Mouse (Mus musculus) lung, embryonic 15.5 days (tissue): ENCODE measurements around the gene Shb. TPM values are rescaled to one million over a fixed set of nuclear protein-coding genes. Genes with fewer than 3 reads are reported as not detected.
A peak's percentile ranks its signal among the peaks of the same experiment; 100 is the strongest.

Source experiments
- ATAC-seq: fragments of 200-750 bp; cut with Nextera tagmentation; 2 replicates; pipeline ENCODE4 v1.8.0; 2017; ENCODE audit warnings: moderate number of reproducible peaks, borderline replicate concordance; ENCODE audit not compliant: low FRiP score, low TSS enrichment; ENCODE audit errors: extremely low read depth
- H3K27ac ChIP-seq: fragments of 300-500 bp; sonication (generic); 2 replicates; pipeline ENCODE4 v1.5.1; 2015; ENCODE audit warnings: moderate library complexity, mild to moderate bottlenecking, inconsistent platforms
- H3K27me3 ChIP-seq: fragments of 300-500 bp; sonication (generic); 2 replicates; pipeline ENCODE4 v1.6.1; 2015; ENCODE audit warnings: inconsistent platforms
- H3K36me3 ChIP-seq: fragments of 300-500 bp; sonication (generic); 2 replicates; pipeline ENCODE4 v1.6.1; 2015; ENCODE audit warnings: inconsistent platforms
- H3K4me1 ChIP-seq: fragments of 300-500 bp; sonication (generic); 2 replicates; pipeline ENCODE4 v1.6.1; 2015; ENCODE audit warnings: inconsistent platforms
- H3K4me2 ChIP-seq: fragments of 300-500 bp; sonication (generic); 2 replicates; pipeline ENCODE4 v1.6.1; 2015; ENCODE audit warnings: inconsistent platforms, mild to moderate bottlenecking, moderate library complexity
- H3K4me3 ChIP-seq: fragments of 300-500 bp; sonication (generic); 2 replicates; pipeline ENCODE4 v1.5.1; 2015; ENCODE audit warnings: mild to moderate bottlenecking, inconsistent platforms
- H3K9ac ChIP-seq: fragments of 300-500 bp; sonication (generic); 2 replicates; pipeline ENCODE4 v1.6.1; 2015; ENCODE audit warnings: inconsistent platforms
- H3K9me3 ChIP-seq: fragments of 300-500 bp; sonication (generic); 2 replicates; pipeline ENCODE4 v1.6.1; 2016; ENCODE audit warnings: inconsistent platforms
- WGBS: fragments of 180-500 bp; shearing (Covaris S2); methylation state at CpG from one replicate; pipeline ENCODE4 v1.1.7; 2015; 5-methylcytosine and 5-hydroxymethylcytosine counted together
- polyA plus RNA-seq: library from polyadenylated mRNA; unstranded; fragments of >200 nt; fragmentation: Nextera tagmentation; extraction: Ambion mirVana; gene quantifications from 2 replicates; pipeline ENCODE4 v1.2.1, GENCODE M21; 2015

Shb gene
- polyA plus RNA-seq, 1 experiment from 2014 or later, result 13.5 TPM

DNA sequence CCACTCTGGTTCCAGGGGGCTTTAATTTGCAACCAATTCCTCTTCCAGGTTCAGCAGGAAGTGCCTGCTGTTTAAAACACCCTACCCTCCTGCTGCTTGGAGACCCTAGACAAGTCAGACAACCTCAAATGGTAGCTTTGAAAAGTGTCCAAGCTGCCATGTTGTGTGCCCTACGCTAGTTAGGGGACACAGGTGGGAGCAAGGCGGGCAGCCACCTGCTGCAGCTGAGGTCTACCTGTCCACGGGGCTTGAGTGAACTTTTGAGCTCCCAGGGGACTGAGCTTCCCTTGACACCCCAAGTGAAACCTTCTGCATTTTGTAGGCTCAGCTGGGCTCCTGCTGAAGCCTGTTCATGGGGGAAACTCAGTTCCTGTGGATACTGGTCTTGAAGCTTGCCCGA is 58.1 kb downstream of the Shb start:
- Histone ChIP-seq H3K4me3 (no peak overlapping the region), H3K4me2 (no peak overlapping the region), H3K27me3 (no peaks in the 10 kb centered on the region), H3K27ac (peak overlapping the region; percentile 86), H3K4me1 (peaks cover 76% of the 10 kb centered on the region), H3K36me3 (no peaks in the 10 kb centered on the region), H3K9me3 (no peaks in the 10 kb centered on the region), H3K9ac (no peak overlapping the region)
- ATAC-seq, result no peak
- 91% methylated on average over 4 of the region's 4 CpGs for WGBS

GRCm38 (mm10) chr4:45473129-45473528 is 59.1 kb downstream of the Shb start:
- 2% methylated on average over 11 of the region's 11 CpGs for WGBS
- Histone ChIP-seq H3K27me3 (no peaks in the 10 kb centered on the region), H3K4me1 (peaks cover 76% of the 10 kb centered on the region), H3K4me3 (no peak overlapping the region), H3K27ac (peak overlapping the region; percentile 86), H3K4me2 (peak overlapping the region; percentile 36), H3K9ac (peak overlapping the region; percentile 11; the same call in 1 of the 2 replicates), H3K36me3 (no peaks in the 10 kb centered on the region), H3K9me3 (no peaks in the 10 kb centered on the region)
- ATAC-seq, result peak; percentile 86

- peak overlapping the region; percentile 11; the same call in 1 of the 2 replicates for H3K9ac ChIP-seq
- peaks cover 76% of the 10 kb centered on the region for H3K4me1 ChIP-seq
- H3K4me3 ChIP-seq, result no peak overlapping the region
- no peaks in the 10 kb centered on the region for H3K27me3 ChIP-seq
- H3K4me2 ChIP-seq, result peak overlapping the region; percentile 36
- H3K36me3 ChIP-seq, result no peaks in the 10 kb centered on the region
- 21% methylated on average over 6 of the region's 6 CpGs for WGBS
- H3K9me3 ChIP-seq, result no peaks in the 10 kb centered on the region
- H3K27ac ChIP-seq, result peak overlapping the region; percentile 86
- ATAC-seq, result peak; percentile 77; the same call in 1 of the 2 replicates
These were observed 59.6 kb downstream of the Shb start for GRCm38 (mm10) chr4:45472706-45473105.

- Histone ChIP-seq H3K27ac (peak overlapping the region; percentile 86), H3K4me2 (peak overlapping the region; percentile 36), H3K27me3 (no peaks in the 10 kb centered on the region), H3K36me3 (no peaks in the 10 kb centered on the region), H3K4me1 (peaks cover 81% of the 10 kb centered on the region), H3K9me3 (no peaks in the 10 kb centered on the region), H3K9ac (peak overlapping the region; percentile 3; the same call in 1 of the 2 replicates), H3K4me3 (no peak overlapping the region)
- 22% methylated on average over 11 of the region's 11 CpGs for WGBS
- ATAC-seq, result peak; percentile 48
These were observed 60.4 kb downstream of the Shb start for GRCm38 (mm10) chr4:45471654-45472556.

DNA sequence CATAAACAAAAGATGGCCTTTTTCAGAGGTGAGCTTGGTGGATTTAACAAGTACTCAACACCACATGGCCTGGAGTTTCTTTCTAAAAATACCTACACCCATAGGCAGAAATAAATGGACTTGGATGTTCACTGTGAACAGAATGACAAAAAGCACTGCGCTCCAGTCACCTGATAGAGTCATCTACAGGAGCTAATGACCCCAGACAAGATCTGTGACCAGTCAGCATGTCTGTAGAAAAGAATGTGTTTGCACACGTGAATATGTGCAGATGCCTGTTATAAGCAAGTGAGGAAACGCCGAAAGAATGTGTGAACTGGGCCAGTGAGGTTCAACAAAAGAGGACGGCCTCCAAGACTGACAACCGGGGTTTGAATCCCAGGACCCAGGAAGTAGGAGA is 63.2 kb downstream of the Shb start:
- Histone ChIP-seq H3K36me3 (no peaks in the 10 kb centered on the region), H3K27me3 (no peaks in the 10 kb centered on the region), H3K9me3 (no peaks in the 10 kb centered on the region), H3K9ac (no peak overlapping the region), H3K4me2 (no peak overlapping the region), H3K4me1 (peaks cover 68% of the 10 kb centered on the region), H3K27ac (no peak overlapping the region), H3K4me3 (no peak overlapping the region)
- no peak for ATAC-seq
- WGBS, result 37% methylated on average over 6 of the region's 6 CpGs

GRCm38 (mm10) chr4:45468507-45468906 is 63.8 kb downstream of the Shb start:
- no peaks in the 10 kb centered on the region for H3K27me3 ChIP-seq
- no peak for ATAC-seq
- no peak overlapping the region for H3K4me2 ChIP-seq
- H3K4me3 ChIP-seq, result no peak overlapping the region
- H3K9me3 ChIP-seq, result no peaks in the 10 kb centered on the region
- no peak overlapping the region for H3K9ac ChIP-seq
- H3K4me1 ChIP-seq, result peaks cover 63% of the 10 kb centered on the region
- peak overlapping the region; percentile 31; the same call in 1 of the 2 replicates for H3K27ac ChIP-seq
- no peaks in the 10 kb centered on the region for H3K36me3 ChIP-seq
- WGBS, result 53% methylated on average over 6 of the region's 6 CpGs

DNA sequence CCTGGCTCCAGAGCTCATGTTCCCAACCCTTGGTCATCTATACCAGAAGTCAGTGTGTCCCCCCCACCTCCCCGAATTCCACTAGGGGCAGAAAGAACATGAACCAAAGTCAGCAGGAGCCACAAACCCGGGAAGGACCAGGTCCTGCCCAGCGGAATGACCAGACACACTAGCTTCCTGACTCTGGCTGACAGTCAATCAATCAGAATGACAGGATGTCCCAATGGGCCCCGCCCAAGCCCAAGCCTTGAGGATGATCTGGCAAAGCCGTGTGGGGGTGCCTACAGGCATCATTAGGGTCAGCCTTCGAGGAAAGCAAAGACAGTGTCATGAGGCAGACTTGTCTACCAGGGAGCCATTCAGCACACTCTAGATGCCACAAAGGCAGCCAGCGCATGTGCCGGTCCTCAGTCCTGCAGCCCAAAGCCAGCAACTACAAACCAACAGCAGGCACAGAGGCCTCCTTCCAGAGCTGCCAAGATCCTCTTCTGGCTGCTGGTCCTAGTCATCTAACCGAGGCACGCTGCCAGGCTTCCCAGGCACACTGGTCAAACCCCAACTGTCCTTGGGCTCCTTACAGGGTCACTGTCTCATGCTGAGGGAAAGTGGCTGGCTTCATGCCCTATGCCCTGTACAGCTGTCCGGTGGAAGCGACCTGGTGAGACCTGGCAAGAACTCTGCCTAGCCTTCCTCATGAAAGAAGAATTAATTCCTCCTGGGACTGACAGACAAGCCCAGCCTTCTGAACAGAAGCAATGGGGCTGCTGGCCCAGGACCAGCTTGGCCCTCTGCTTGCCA is 65.0 kb downstream of the Shb start:
- no peaks in the 10 kb centered on the region for H3K9me3 ChIP-seq
- no peak overlapping the region for H3K9ac ChIP-seq
- H3K4me1 ChIP-seq, result peaks cover 61% of the 10 kb centered on the region
- no peaks in the 10 kb centered on the region for H3K36me3 ChIP-seq
- no peak overlapping the region for H3K4me2 ChIP-seq
- whole genome bisulfite sequencing, result 53% methylated on average over 12 of the region's 12 CpGs
- ATAC-seq, result no peak
- H3K27me3 ChIP-seq, result no peaks in the 10 kb centered on the region
- no peak overlapping the region for H3K4me3 ChIP-seq
- H3K27ac ChIP-seq, result peak overlapping the region; percentile 17; the same call in 1 of the 2 replicates

- no peak for ATAC-seq
- Histone ChIP-seq H3K9ac (no peak overlapping the region), H3K4me1 (peaks cover 57% of the 10 kb centered on the region), H3K4me3 (no peak overlapping the region), H3K4me2 (no peak overlapping the region), H3K27ac (no peak overlapping the region), H3K9me3 (no peaks in the 10 kb centered on the region), H3K36me3 (no peaks in the 10 kb centered on the region), H3K27me3 (no peaks in the 10 kb centered on the region)
- 82% methylated on average over 9 of the region's 9 CpGs for WGBS
These were observed 67.3 kb downstream of the Shb start for GRCm38 (mm10) chr4:45464941-45465340.

GRCm38 (mm10) chr4:45464528-45464927 is 67.7 kb downstream of the Shb start:
- Histone ChIP-seq H3K4me1 (peaks cover 61% of the 10 kb centered on the region), H3K36me3 (no peaks in the 10 kb centered on the region), H3K4me3 (no peak overlapping the region), H3K27ac (no peak overlapping the region), H3K27me3 (no peaks in the 10 kb centered on the region), H3K9ac (no peak overlapping the region), H3K9me3 (no peaks in the 10 kb centered on the region), H3K4me2 (no peak overlapping the region)
- no peak for ATAC-seq
- 70% methylated on average over 12 of the region's 12 CpGs for WGBS

DNA sequence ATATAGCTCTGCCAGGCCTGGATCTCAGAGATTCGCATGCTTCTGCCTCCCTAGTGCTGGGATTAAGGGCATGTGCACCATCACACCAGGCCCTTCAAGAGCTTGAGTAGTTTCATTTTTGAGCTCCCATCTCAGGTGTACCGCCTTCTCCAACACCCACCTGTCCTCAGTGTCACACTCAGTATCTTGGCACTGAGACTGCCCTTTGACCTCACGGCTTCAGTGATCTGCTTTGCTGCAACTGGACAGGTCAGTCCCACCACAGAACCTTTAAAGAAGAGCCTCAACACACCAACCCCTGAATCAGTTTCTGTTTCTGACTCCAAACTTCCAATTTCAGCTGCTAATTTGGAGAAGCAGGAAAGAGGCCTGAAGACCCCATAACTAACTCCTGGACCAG is 68.1 kb downstream of the Shb start:
- Histone ChIP-seq H3K27me3 (no peaks in the 10 kb centered on the region), H3K4me3 (no peak overlapping the region), H3K9me3 (no peaks in the 10 kb centered on the region), H3K27ac (no peak overlapping the region), H3K4me1 (peaks cover 62% of the 10 kb centered on the region), H3K9ac (no peak overlapping the region), H3K4me2 (no peak overlapping the region), H3K36me3 (no peaks in the 10 kb centered on the region)
- 93% methylated on average over 3 of the region's 3 CpGs for WGBS
- ATAC-seq, result no peak

DNA sequence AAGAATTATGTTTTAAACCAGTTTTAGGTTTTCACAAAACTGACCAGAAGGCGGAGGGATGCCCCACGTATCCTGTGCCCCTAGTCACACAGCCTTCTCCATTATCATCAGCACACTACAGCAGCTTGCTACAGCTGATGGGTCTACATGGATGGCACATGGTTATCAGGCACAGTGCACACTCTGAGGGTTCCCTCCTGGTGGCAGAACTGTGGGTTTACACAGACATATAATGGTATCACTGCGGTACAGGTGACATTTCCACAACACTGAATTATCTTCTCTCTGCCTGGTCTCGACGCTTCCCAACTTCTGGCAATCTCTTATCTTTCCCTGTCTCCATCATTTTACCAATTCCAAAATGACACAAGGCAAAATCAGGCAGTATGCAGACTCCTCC is 69.6 kb downstream of the Shb start:
- Histone ChIP-seq H3K4me2 (no peak overlapping the region), H3K36me3 (peaks cover under 1% of the 10 kb centered on the region; the same call in 1 of the 2 replicates), H3K9me3 (no peaks in the 10 kb centered on the region), H3K27me3 (no peaks in the 10 kb centered on the region), H3K9ac (no peak overlapping the region), H3K4me3 (no peak overlapping the region), H3K4me1 (peaks cover 56% of the 10 kb centered on the region), H3K27ac (no peak overlapping the region; the same call in 1 of the 2 replicates)
- ATAC-seq, result no peak
- WGBS, result 79% methylated on average over 5 of the region's 5 CpGs

DNA sequence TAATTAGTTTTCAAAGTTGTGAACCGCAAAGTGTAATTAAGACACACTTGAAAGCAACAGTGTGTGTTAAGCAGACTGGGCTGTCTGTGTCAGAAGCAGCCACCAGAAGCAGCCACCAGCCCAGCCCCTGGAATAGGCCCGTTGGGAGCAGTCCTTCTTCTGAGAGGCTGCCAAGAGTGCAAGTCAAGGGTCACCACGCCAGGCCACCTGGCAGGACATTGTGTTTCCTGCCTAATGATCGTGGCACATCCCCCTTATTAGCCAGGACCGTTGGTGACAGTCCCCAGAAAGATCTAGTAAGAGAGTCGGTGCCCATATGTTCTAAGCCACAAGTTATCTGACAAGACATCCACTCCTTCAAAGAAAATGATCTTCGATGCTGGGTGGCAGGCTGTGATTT is 70.6 kb downstream of the Shb start:
- Histone ChIP-seq H3K9ac (no peak overlapping the region), H3K4me3 (no peak overlapping the region), H3K4me2 (no peak overlapping the region), H3K9me3 (no peaks in the 10 kb centered on the region), H3K4me1 (peaks cover 47% of the 10 kb centered on the region), H3K36me3 (peaks cover 5% of the 10 kb centered on the region; the same call in 1 of the 2 replicates), H3K27ac (no peak overlapping the region), H3K27me3 (no peaks in the 10 kb centered on the region)
- 40% methylated on average over 7 of the region's 7 CpGs for WGBS
- no peak for ATAC-seq
